Mouse (Mus musculus): ENCODE results near the gene Spats2.
A peak's percentile ranks its signal among the peaks of the same experiment; 100 is the strongest.
"Not testable (repeated sequence)": the region's sequence is repeated elsewhere in the genome, so short reads cannot be mapped to it uniquely, and the experiment has no call there.

Spats2 gene

DNA sequence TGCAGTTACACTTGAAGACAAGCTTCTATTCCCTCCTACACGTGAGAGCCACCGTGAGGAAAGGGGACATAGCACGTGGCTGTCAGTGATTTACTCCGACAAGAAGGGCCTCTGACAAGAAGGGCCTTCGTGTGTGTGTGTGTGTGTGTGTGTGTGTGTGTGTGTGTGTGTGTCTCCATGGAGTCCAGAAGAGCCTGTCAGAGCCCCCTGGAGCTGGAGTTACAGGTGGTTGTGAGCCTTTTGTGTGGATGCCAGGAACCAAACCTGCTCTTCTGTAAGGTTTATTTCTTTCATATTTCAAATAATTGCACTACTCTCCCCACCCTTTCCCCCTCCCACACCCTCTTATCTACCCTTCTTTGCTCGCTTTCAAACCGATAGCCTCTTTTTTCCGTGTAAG, 25.6 kb downstream of the Spats2 start:
- DNase-seq, result no peak

DNA sequence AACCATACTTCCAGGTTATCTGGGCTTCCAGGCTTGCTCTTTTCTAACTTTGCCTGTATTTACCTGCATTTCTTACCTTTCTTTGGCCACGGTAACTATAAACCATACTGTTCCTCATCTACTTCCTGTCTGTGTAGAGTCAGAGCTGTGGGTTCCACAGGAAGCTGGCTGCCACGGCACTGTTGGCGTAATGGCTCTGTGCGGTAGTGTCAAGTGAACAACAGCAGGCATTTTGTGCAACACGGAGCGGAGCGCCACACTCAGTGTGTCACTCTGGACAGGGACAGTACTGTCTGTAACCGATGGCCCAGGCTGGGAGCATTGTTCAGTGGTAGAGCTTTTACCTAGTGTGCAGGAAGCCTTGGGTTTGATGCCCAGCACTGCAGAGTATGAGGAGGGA, 27.8 kb downstream of the Spats2 start:
- DNase-seq, result no peak

DNA sequence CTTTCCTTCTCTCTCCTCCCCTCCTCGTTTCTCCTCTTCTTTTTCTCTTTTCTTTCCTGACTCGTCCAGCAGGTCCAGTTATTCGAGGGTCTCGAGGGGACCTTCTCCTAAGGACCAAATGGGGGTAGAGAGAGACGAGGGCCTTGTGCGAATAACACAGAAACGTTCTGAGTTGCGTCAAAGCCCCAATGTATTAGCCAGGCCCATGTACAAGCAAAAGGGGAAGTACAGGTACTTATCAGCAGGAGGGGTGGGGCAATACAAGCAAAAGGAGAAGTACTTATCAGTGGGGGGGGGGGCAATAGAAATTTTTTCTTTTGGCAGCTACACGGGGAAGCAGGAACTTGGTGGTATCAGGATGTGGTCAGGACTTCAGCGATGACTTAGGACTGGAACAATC, 28.8 kb downstream of the Spats2 start:
- not testable (repeated sequence) for DNase-seq

DNA sequence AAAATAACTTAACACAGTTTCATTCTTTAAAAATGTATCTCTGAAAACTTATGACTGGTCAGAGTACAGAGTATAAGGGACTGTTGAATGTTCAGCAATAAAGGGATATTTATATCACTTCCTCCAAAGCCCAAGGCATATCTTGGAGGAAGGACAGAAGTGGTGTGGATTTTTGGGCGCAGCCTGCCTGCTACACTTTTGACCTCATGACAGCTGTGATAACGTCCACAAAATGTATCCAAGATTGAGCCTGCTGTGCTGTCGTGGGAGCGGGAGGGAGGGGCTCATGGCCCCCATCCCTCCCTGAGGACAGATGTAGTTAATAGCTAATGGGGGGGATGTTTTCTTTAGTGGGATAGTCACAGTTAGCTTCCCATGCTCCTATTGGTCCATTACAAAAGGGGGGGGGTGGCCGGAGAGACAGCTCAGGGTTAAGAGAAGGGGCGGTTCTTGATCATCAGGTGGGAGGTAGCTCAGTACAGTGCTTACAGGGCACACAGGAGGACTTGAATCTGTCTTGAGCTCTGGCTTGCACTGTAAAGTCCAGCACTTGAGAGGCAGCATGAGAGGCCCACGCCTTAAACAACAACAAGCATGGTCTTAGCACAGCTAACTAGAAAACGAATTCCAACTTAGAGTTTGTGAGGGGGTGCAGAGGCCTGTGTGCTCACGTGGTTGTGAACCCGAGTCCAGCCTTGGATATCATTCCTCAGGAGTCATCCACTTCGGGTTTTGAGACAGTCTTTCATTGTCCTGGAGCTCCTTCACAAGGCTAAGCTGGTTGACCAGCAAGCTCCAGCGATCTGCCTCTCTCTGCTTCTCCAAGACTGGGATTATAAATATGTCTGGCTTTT, 38.0 kb downstream of the Spats2 start:
- no peak for DNase-seq

DNA sequence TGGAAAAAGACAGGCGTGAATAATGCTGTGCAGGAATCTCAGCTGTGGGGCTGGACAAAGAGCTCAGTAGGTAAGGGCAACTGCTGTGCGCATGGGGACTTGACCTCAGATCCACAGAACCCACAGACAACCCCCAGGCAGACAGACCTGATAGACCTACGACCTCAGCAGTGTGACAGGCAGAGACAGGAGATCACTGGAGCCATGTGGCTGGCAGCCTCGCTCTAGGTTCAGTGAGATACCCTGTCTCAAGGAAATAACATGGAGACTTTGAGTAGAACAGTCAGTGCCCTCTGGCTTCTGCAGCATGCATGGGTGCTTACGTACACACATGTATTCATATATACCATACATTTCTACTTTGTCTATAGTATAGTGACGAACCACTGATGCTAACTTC, 46.4 kb downstream of the Spats2 start:
- no peak for DNase-seq

DNA sequence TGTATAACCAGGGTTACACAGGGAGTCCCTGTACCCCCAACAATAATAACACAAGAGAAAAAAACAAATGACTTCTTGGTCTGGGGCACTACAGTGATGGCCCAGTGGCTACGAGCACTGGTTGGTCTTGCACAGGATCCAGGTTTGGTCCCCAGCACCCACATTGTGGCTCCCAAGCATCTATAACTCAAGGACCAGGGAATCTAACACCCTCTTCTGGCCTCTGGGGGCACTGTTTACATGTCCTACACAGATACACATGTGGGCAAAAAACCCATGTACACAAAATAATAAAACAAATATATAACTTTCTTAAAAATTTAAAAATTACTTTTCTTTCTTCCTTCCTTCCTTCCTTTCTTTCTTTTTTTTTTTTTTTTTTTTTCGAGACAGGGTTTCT, 53.9 kb downstream of the Spats2 start:
- no peak for DNase-seq

DNA sequence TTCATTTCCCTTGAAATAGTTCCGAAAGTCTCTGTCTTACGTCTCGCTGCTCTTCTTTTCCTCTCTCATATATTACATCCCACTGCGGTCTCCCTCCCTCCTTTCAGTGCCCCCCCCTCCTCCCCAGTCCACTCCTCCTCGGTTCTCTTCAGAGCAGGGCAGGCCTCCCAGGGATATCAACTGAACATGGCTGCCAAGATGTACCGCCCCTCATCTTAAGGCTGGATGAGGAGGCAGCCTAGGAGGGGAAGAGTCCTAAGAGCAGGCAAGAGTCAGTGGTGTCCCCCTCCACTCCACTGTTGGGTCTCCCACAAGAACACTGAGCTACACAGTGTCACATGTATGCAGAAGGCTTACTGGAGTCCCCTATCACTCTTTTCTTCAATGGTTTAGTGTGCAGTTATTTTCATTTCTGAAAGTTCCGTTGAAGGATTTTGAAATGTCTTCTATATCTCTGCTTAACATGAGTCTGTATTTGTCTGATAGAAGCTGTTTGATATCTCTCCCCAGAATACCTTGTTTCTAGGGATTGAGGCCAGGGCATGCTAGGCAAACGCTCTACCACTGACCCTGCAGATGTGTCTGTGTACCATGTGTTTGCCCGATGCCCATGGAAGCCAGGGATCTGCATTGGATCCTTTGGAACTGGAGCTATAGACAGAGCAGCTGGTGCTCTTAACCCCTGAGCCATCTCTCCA, 58.6 kb downstream of the Spats2 start:
- DNase-seq, result no peak

DNA sequence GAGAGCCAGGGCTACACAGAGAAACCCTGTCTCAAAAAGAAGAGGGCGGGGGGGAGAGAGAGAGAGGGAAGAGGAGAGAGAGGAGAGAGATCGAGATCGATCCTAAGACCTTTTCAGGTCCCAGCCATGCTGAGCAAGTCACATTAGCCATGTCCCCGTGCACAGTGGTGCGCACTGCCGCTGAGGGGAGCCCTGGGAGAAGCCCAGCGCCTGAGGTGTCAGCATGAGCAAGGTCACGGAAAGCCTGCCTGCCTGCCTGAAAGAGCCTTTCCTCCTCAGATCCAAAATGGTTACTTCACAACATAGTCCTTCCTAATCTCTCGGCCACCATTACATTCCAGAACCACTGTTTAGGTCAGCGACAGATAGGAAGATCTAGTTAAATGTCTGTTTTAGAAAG, 68.6 kb downstream of the Spats2 start:
- no peak for DNase-seq

DNA sequence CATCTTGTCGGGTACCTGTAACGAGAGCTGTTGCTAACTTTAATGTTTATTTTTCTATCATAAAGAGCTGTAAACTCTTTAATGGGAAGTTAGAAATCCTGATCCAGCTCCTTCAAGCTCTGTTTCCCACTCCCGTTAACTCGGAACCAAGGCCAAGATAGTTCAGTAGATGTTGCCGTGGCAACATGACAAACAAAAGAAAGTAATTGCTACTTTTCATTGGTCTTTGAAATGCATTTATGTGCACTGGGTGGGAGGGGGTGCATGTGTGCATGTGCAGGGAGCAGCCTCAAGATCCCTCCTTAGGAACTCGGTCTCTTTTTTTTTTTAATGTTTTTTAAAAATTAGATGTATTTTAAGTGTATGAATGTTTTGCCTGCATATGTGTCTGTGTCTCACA, 69.3 kb downstream of the Spats2 start:
- DNase-seq, result peak; percentile 44

DNA sequence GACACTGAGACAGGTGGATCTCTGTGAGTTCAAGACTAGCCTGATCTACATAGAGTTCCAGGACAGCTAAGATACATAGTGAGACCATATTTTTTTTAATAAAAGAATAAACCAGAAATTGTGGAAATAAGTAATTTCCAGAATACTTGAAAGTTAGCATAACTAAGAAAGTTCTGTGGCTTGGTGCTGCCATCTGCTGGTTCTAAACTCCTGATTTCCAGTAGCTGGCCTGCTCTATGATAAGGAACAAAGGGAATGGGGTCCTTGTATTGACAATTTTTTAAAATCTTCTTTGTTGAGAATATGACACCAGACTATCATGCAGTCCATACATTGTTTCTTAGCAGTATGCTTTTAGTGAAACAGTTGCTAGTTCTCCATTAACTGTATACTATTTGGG, 73.0 kb downstream of the Spats2 start:
- DNase-seq, result no peak

DNA sequence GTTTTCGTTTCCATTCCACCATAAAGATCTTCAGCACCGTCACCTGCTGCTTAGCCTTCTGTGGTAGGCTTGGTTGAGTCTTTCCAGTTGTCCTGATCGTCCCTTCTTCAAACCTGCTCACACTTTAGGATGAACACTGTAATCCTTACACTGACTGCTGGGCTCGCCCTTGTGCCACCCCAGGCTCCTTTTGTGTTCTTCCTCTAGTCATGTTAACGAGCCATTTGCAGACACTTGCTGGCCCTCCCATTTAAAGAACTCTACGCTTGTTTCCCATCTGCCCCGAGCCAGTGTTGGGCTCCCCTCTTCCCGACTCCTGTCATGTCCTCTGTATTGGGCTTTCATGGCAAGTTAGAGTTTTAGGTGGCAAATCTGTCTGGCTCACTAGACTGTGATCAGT, 80.2 kb downstream of the Spats2 start:
- no peak for DNase-seq

DNA sequence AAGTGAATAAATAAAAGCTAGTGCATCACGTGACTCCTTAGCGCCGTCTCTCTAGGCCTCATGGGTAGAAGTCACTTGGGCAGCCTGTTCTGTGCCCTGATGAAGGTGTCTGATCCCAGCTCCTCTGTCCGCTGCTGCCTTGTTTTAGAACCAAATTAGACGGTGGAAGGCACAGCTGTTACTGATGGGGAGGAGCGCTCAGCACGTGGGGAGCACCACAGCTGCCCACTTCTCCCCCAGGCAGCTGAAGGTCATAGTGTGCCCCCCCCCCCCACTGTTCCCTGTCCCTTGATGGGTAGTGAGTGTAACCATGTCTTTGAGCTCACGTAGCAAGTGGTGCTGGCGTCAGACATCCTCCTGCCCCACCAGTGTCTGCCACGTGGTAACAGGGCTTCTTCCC, 87.5 kb downstream of the Spats2 start:
- no peak for DNase-seq

DNA sequence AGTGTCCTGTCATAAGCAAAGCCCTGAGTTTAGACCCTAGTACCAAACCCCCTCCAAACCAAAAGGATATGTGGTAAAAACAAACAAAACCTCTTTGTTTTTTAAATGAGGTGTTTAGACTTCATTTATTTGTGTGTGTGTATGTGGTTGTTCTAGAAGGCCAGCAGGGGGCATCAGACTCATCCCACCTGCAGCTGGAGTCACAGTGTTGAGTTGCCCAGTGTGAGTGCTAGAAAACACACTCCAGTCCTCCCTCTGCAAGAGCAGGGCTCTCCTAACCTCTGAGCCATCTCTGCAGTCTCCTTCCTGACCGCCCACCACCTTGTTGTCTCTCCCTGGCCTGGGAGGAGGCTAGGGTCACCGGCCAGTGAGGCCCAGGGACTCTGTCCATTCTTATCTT, 89.2 kb downstream of the Spats2 start:
- DNase-seq, result peak; percentile 50

DNA sequence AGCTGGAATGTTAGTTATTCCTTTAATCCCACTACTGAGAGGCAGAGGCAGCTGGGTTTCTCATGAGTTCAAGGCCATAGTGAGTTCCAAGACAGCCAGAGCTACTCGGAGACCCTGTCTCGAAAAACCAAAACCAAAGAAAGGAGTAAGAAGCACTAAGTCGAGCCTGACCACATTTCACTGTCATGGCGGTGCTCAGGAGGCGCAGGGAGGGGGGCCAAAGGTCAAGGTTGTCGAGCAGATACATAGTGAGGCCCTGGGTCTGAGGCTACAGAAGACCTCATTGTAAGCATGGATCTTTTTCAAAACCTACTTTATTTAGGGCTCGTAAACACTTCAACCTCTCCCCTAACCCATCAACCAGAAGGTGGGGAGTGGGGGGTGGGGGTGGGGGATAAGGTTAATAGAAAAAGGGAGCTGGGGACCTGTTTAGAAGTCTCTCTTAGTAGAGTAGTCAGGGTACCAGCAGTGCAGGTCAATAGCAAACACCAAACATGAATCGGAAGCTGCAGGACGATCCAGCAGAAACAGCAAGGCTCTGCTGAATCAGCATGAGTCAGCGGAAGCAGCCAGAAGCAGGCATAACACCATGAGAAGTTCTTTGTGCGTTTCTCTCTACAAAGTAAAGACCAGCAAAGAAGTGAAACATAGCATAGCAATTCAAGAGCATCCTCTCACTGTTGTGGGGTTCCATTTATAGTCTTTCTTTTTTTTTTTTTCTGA, 90.2 kb downstream of the Spats2 start:
- no peak for DNase-seq

DNA sequence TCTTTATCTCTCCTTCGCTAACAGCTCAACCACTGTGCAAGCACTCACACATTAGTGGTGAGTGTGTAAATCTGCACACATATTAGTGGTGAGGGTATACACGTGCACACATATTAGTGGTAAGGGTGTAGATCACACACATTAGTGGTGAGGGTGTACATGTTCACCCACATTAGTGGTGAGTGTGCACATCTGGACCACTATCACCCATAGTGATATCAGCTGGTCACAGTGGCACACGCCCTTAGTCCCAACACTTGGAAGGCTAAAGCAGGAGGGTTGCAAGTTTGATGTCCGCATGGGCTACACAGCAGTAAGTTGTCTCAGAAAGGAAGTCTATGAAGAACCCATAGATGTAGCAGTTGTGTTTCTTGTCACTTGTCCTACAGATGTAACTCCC, 91.9 kb downstream of the Spats2 start:
- no peak for DNase-seq

DNA sequence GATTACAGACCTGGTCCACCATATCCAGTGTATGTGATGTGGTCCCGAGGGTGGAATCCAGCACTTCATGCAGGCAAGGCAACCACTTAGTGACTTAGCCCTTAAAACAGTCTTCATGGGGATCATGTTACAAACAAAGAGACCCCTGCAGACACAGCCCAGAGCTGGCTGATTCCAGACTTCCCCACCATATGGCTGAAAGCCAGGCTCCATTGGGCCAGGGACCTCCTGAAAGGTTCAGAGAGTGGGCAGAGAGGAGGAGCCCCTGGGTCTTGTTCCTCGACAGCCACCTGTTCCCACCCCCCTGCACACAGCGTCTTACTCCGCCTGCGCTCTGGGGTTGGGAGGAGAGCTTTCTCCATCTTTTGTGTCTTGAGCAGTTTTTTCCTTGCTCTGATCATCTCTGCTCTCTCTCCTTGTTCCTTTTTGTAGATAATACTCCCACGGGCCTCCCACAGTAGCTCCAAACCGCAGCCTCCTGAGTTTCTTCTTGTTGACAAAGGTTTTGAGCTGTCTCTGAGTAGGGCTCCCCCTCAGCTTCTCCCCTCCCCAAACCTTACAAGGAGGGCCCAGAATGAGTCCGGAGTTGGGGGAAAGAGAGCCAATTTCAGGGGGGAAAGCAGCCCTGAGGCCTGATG, 95.7 kb downstream of the Spats2 start:
- DNase-seq, result no peak

DNA sequence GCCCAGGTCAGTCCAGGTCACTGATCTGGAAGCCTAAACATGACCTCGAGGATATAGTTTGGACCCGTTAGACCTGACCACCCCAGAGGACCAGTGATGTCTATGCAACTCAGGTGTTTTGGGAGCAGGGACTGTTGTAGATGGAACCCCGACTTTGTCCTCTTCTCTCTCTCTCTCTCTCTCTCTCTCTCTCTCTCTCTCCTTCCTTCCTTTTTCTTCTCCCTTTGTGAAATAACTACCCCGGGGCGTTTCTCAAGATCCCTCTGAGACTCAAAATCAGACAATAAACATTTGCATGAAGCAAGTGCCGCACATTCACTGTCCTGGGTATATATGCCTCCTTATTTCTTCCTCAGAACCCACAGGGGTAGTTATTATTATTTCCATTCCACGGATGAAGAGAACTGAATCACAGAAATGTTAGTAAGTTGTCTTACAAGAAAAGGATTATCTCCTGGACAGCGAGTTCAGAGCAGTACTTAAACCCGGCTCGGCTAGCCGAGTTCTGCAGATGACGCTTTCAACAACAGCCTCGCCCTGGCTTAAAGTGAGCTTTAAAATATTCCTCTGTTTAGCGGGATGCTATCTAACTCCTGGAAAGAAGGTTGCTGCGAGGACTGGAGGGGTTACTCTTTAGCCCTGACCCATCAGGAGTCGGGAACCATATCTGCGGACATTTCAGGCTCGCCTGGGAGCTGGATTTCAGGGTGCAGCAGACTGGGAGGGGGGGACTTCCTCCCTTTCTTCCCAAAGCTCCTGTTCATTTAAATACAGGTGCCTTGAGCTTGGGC, 97.3 kb downstream of the Spats2 start:
- no peak for DNase-seq

DNA sequence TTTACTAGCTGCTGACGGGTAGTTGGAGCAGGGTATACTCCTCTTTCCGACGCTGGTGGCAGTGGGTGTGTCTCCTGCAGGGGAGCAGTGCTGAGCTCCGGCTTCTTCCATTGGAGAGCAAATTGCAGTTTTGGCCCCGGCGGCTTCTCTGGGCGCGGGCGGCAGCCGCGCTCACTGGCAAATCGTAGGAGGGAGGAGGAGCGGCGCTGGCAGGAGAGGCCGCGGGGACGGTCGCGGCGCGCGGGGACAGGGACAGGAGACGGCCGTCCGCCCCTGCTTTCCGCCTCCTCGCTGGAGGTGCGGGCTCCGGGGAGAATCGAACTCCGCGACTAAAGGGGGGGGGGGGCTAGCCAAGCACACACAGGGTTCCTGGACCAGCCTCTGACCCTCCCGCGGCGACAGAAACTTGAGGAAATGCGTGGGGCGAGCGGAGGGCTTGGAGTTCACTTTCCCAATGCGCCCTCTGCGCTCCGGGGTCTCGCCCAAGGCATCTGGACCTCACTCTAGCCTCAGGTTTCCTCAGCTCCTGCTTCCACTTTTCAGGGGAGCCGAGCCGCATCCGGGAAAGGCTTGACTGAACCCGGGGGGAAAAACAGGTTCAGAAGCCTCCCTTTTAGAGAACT, 98.0 kb downstream of the Spats2 start:
- peak; percentile 63 for DNase-seq

DNA sequence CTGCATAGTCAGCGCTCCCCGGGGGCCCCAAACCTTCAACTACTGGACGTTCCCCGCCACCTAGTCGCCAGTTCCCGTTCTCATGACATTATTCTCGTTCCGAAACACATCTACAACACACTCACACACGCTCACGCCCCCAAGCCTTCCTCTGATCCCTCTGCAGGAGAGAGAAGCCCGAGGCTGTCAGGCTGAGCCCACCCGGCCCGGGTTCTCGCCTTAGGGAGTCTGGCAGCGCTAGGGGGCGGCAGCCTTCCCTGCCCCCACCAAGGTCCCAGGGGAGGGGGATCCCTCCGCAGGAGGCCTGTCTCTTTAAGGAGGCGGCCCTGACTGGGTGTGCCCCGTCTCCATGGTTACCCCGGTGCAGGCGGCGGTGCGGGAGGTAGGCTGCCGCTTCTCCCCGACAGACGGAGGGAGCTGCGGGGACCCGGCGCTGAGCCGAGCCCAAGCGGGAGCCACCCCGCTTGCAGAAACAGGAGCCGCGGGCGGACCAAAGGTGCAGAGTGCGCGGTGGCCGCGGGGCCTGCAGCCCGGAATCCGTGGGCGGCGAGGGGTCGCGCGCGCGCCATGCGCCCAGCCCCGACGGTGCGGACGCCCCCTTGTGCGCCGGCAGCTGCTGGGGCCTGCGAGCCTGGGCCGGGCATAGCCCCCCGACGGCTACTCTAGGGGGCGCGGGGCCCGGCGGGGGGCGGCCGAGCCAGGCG, 98.6 kb downstream of the Spats2 start, which contains the start of gene Kcnh3:
TSS of gene Kcnh3 (plus strand) at position 654 of the 704 bp plus-strand sequence.
- DNase-seq, result peak; percentile 78

DNA sequence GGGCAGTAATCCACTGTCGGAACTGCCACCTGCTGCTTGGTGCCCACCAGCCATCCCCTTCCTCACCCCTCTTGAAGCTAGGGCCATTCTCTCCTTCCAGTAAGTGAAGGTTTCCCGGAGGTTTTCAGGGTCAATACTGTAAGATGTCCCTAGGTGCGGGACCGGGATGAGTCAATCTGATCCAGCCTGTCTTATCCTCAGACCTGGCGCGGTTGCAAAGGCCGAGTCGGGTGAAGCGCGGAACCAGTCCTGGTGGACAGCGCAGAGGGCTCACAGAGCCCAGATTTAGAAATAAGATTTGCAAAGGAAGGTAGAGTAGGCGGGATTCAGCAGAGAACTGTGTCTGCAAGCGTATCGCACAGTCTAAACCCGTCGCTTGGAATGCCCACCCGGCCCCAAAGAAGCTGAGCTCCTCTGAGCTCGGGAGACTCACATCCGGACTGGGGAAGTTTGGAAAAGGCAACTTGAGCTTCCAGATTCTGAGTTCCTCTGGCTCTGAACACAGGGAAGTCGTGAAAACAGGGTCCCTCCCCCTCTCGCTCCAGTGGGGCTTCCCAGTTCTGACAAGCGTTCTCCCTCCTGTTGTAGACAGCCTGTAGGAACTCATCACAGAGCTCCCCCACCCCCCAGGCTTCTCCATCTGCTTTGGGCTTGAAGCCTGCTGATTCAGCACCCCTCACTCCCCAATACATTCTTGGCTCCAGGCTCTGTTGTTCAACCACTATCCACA, 99.5 kb downstream of the Spats2 start:
- no peak for DNase-seq

DNA sequence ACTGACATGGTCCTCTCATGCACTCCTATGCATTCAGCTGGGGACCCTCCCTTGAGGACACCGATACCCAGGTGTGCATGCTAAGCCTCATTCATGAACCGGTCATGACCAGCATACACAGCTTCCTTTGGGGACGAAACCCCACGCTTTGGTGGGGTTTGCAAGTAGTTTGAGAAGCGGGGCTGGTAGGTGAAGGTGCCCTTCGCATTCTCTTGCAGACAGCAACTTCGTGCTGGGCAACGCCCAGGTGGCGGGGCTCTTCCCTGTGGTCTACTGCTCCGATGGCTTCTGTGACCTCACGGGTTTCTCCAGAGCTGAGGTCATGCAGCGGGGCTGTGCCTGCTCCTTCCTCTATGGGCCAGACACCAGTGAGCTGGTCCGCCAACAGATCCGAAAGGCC, 100.4 kb downstream of the Spats2 start:
- no peak for DNase-seq
